ENCODE assay signal across 8 mouse cellular contexts in the genomic region with DNA sequence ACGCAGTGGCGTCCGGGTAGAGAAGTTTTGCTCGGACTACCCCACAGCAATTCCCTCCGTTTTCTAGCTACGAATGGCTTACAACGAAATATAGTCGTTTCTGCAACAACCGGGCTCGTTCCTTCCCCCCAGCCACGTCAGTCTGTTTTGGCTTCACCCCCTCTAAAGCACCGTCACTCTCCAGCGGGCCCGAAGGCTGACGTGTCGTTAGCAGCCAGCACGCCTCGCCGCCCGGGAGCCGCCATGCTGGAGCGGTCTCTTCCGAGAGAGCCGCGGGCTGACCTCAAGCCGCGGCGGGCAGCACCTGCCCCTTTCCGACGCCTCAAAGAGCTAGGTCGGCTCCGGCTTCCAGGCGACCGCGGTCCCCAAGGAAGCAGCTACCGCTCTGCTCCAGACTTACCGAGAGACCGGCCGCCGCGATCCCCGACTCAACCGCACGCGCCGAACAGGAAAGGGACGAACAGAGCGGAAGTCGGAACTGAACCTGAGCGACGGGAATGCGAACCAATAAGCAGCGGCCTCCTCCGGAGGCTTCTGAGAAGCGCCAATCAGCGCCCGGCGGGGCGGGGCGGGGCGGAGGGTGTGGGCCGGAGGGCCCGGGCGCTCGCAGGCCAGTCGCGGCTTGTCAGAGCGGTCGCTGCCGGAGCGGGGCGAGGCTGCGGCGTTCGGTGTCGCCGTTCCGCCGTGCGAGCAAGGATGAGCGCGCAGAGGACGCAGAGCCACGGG. TPM values are rescaled to one million over a fixed set of nuclear protein-coding genes. Genes with fewer than 3 reads are reported as not detected.
DNase-seq lines count a peak whose midpoint lies in the region; ATAC-seq and TF ChIP-seq lines count a peak whose summit lies in the region.

Rpl36al (minus strand) TSS at position 501 of the 726 bp plus-strand sequence.
Mgat2 (plus strand) TSS at position 575 of the 726 bp plus-strand sequence.

- H3K27me3 ChIP-seq in CH12.LX (replicated peaks), result no peaks in the 10 kb centered on the region
- no peaks in the 10 kb centered on the region for H3K27me3 ChIP-seq in forebrain, embryonic 11.5 days (ENCODE audit: control insufficient read depth, insufficient read depth, low read length)
- H3K27me3 ChIP-seq in heart, embryonic 16.5 days (ENCODE audit: control insufficient read depth, insufficient read depth, low read length), result no peaks in the 10 kb centered on the region
- H3K27me3 ChIP-seq in liver, embryonic 15.5 days, result no peaks in the 10 kb centered on the region
- H3K27me3 ChIP-seq in neural tube, embryonic 12.5 days (replicated peaks), result no peaks in the 10 kb centered on the region

- in situ Hi-C loops in CH12.LX (cut with MboI; ENCODE audit: low pct_ligation_motif_present, low pct_unique_long_range_greater_than_20kb, low sequenced_read_pairs), result no loop called here

- peak within 1 kb of the TSS; percentile 75 to 95 (median 92) for H3K4me3 ChIP-seq in CH12.LX (replicated peaks in 1 of 3; ENCODE audit: low read depth in 2 of 3, low read length in 2 of 3, poor library complexity in 1 of 3)
- H3K4me3 ChIP-seq in forebrain, embryonic 11.5 days (ENCODE audit: low read depth, low read length), result peak within 1 kb of the TSS; percentile 87
- H3K4me3 ChIP-seq in heart, embryonic 16.5 days (ENCODE audit: low read length), result peak within 1 kb of the TSS; percentile 92
- H3K4me3 ChIP-seq in liver, embryonic 15.5 days (replicated peaks), result peak within 1 kb of the TSS; percentile 90
- H3K4me3 ChIP-seq in neural tube, embryonic 12.5 days, result peak within 1 kb of the TSS; percentile 86

- dilution Hi-C loops in CH12.LX (cut with MboI; ENCODE audit: extremely low pct_ligation_motif_present, extremely low pct_unique_long_range_greater_than_20kb, low sequenced_read_pairs), result no loop called here

- peaks cover 7 to 21% of the 10 kb centered on the region in 2 experiments; a peak in 3 of 4 replicates for H3K4me1 ChIP-seq in CH12.LX (ENCODE audit: control insufficient read depth in 1 of 2, insufficient read depth in 2 of 2)
- peaks cover 7% of the 10 kb centered on the region; the same call in 1 of the 2 replicates for H3K4me1 ChIP-seq in forebrain, embryonic 11.5 days (replicated peaks; ENCODE audit: control insufficient read depth, insufficient read depth, low read length)
- H3K4me1 ChIP-seq in heart, embryonic 16.5 days (ENCODE audit: control insufficient read depth, insufficient read depth, low read length), result peaks cover 22% of the 10 kb centered on the region
- peaks cover 37% of the 10 kb centered on the region for H3K4me1 ChIP-seq in liver, embryonic 15.5 days (replicated peaks)
- H3K4me1 ChIP-seq in neural tube, embryonic 12.5 days, result peaks cover 22% of the 10 kb centered on the region

- WGBS in forebrain, embryonic 11.5 days, result under 1% methylated on average over 82 of the region's 84 CpGs
- under 1% methylated on average over 84 of the region's 84 CpGs for WGBS in heart, embryonic 16.5 days
- under 1% methylated on average over 84 of the region's 84 CpGs for WGBS in liver, embryonic 15.5 days (ENCODE audit: insufficient replicate concordance)
- under 1% methylated on average over 84 of the region's 84 CpGs for WGBS in neural tube, embryonic 12.5 days

- peak within 1 kb of the TSS; percentile 88 for H3K9ac ChIP-seq in CH12.LX (ENCODE audit: insufficient read depth, low read depth)
- peak within 1 kb of the TSS; percentile 90 for H3K9ac ChIP-seq in forebrain, embryonic 11.5 days (ENCODE audit: low read length)
- peak within 1 kb of the TSS; percentile 90 for H3K9ac ChIP-seq in heart, embryonic 16.5 days (ENCODE audit: low read length)
- H3K9ac ChIP-seq in liver, embryonic 15.5 days, result peak within 1 kb of the TSS; percentile 90
- H3K9ac ChIP-seq in neural tube, embryonic 12.5 days, result peak within 1 kb of the TSS; percentile 95

- TF ChIP-seq RAD21 in CH12.LX (IDR thresholded peaks at IDR 0.05; ENCODE audit: low read depth, low read length), result no peak

- H3K27ac ChIP-seq in CH12.LX (ENCODE audit: insufficient read depth, low read depth), result peak within 1 kb of the TSS; percentile 72
- peak within 1 kb of the TSS; percentile 66 for H3K27ac ChIP-seq in forebrain, embryonic 11.5 days (ENCODE audit: low read depth, low read length)
- H3K27ac ChIP-seq in heart, embryonic 16.5 days (ENCODE audit: low read length), result peak within 1 kb of the TSS; percentile 90
- peak within 1 kb of the TSS; percentile 93 for H3K27ac ChIP-seq in liver, embryonic 15.5 days (replicated peaks)
- H3K27ac ChIP-seq in neural tube, embryonic 12.5 days, result peak within 1 kb of the TSS; percentile 75; the same call in 1 of the 2 replicates

- H3K79me2 ChIP-seq in CH12.LX (replicated peaks; ENCODE audit: control insufficient read depth, extremely low read depth, insufficient read depth, poor library complexity, severe bottlenecking), result peaks cover 54% of the 10 kb centered on the region

- no peak for TF ChIP-seq EP300 in CH12.LX (IDR thresholded peaks at IDR 0.05; ENCODE audit: low read length)

- peaks cover 14 to 47% of the 10 kb centered on the region in 2 experiments for H3K36me3 ChIP-seq in CH12.LX (replicated peaks in 1 of 2; ENCODE audit: control insufficient read depth in 1 of 2, insufficient read depth in 1 of 2, low read length in 1 of 2)
- no peaks in the 10 kb centered on the region; the same call in 1 of the 2 replicates for H3K36me3 ChIP-seq in forebrain, embryonic 11.5 days (ENCODE audit: control insufficient read depth, insufficient read depth, low read length)
- H3K36me3 ChIP-seq in heart, embryonic 16.5 days (ENCODE audit: control insufficient read depth, insufficient read depth), result peaks cover 15% of the 10 kb centered on the region
- H3K36me3 ChIP-seq in liver, embryonic 15.5 days (replicated peaks), result peaks cover 40% of the 10 kb centered on the region
- H3K36me3 ChIP-seq in neural tube, embryonic 12.5 days, result peaks cover 18% of the 10 kb centered on the region

- ATAC-seq in forebrain, embryonic 11.5 days (replicated peaks; ENCODE audit: low FRiP score), result peak; percentile 100
- ATAC-seq in heart, embryonic 16.5 days (replicated peaks; ENCODE audit: extremely low read depth, insufficient read depth, low FRiP score), result peak; percentile 98
- peak; percentile 97 for ATAC-seq in liver, embryonic 15.5 days (ENCODE audit: insufficient read depth)
- ATAC-seq in neural tube, embryonic 12.5 days (ENCODE audit: low FRiP score, low read depth), result peak; percentile 99

- TF ChIP-seq CTCF in CH12.LX (conservative IDR thresholded peaks at IDR 0.05 in 1 of 2, IDR thresholded peaks at IDR 0.05 in 1 of 2; ENCODE audit: low read depth in 2 of 2, low read length in 2 of 2), result no peak

- peak within 1 kb of the TSS; percentile 74 for H3K4me2 ChIP-seq in CH12.LX (ENCODE audit: insufficient read depth, low read depth, poor library complexity, severe bottlenecking)
- peak within 1 kb of the TSS; percentile 98 for H3K4me2 ChIP-seq in forebrain, embryonic 11.5 days (ENCODE audit: low read depth, low read length, severe bottlenecking)
- H3K4me2 ChIP-seq in heart, embryonic 16.5 days (ENCODE audit: low read depth, low read length), result peak within 1 kb of the TSS; percentile 91
- peak within 1 kb of the TSS; percentile 97 for H3K4me2 ChIP-seq in liver, embryonic 15.5 days
- peak within 1 kb of the TSS; percentile 96 for H3K4me2 ChIP-seq in neural tube, embryonic 12.5 days (replicated peaks)

- no peaks in the 10 kb centered on the region for H3K9me3 ChIP-seq in CH12.LX (replicated peaks; ENCODE audit: low read length)
- no peaks in the 10 kb centered on the region for H3K9me3 ChIP-seq in forebrain, embryonic 11.5 days (ENCODE audit: control insufficient read depth, low read length)
- H3K9me3 ChIP-seq in heart, embryonic 16.5 days (replicated peaks; ENCODE audit: control insufficient read depth, low read length), result no peaks in the 10 kb centered on the region
- H3K9me3 ChIP-seq in liver, embryonic 15.5 days (replicated peaks), result no peaks in the 10 kb centered on the region
- no peaks in the 10 kb centered on the region for H3K9me3 ChIP-seq in neural tube, embryonic 12.5 days

- peak; percentile 97 for DNase-seq in CH12.LX (ENCODE audit: extremely low read depth)
- DNase-seq in c-Kit-positive CD71-positive TER-119-negative erythroid progenitor cells, embryonic 14.5 days (ENCODE audit: low read depth), result peak; percentile 98
- peak; percentile 99 for DNase-seq in forebrain, embryonic 11.5 days (ENCODE audit: low spot score)
- DNase-seq in kidney, postnatal 36 days, result peak; percentile 99 to 100
- DNase-seq in telencephalon, adult 2 months (ENCODE audit: low read depth, low spot score), result peak; percentile 96

- peak; percentile 97 for TF ChIP-seq POLR2A in CH12.LX (IDR thresholded peaks at IDR 0.05; ENCODE audit: low read depth, low read length)

TF ChIP-seq in CH12.LX, 34 proteins besides CTCF, POLR2A, EP300 and RAD21 (continues in another document):
- no peak for TF ChIP-seq GABPA (IDR thresholded peaks at IDR 0.05; ENCODE audit: insufficient replicate concordance, low read depth, low read length)
- peak; percentile 27; the same call in 1 of the 2 replicates for TF ChIP-seq NRF1 (IDR thresholded peaks at IDR 0.05; ENCODE audit: low read depth, low read length)
- TF ChIP-seq ZNF384 (IDR thresholded peaks at IDR 0.05; ENCODE audit: low read depth, low read length), result no peak
- TF ChIP-seq RCOR1 (conservative IDR thresholded peaks at IDR 0.05; ENCODE audit: low read depth, low read length), result no peak
- TF ChIP-seq ELF1 (IDR thresholded peaks at IDR 0.05; ENCODE audit: low read depth, low read length), result peak; percentile 90
- TF ChIP-seq MAZ (IDR thresholded peaks at IDR 0.05; ENCODE audit: low read depth, low read length), result peak; percentile 40; the same call in 1 of the 2 replicates
- peak; percentile 98 for TF ChIP-seq NELFE (IDR thresholded peaks at IDR 0.05; ENCODE audit: low read depth, low read length)

RNA-seq across cellular contexts. Expression of gene Rpl36al, which starts in this region (rescaled TPM):
- total RNA-seq in CH12.LX (2012; rRNA removed), result 1,571 and 1,698 TPM in 2 replicates
- 1,160 and 1,263 TPM in 2 replicates for total RNA-seq in CH12.LX (2014; rRNA removed)
- 748 and 828 TPM in 2 replicates for polyA plus RNA-seq in CH12.LX (2012; ENCODE audit: insufficient read length, low read depth)
- polyA plus RNA-seq in forebrain, embryonic 11.5 days (2014; fragmentation: Nextera tagmentation; extraction: Ambion mirVana), result 436 and 487 TPM in 2 replicates
- 395 and 435 TPM in 2 replicates for polyA plus RNA-seq in heart, embryonic 16.5 days (2015; fragmentation: Nextera tagmentation; extraction: Ambion mirVana)
- polyA plus RNA-seq in liver, embryonic 15.5 days (2015; fragmentation: Nextera tagmentation; extraction: Ambion mirVana), result 349 and 436 TPM in 2 replicates
- 443 and 444 TPM in 2 replicates for polyA plus RNA-seq in neural tube, embryonic 12.5 days (2016; fragmentation: Nextera tagmentation; extraction: Ambion mirVana)

RNA-seq across cellular contexts. Expression of gene Mgat2, which starts in this region (rescaled TPM):
- total RNA-seq in CH12.LX (2012; rRNA removed), result 58.1 and 72.2 TPM in 2 replicates
- total RNA-seq in CH12.LX (2014; rRNA removed), result 104 and 106 TPM in 2 replicates
- polyA plus RNA-seq in CH12.LX (2012; ENCODE audit: insufficient read length, low read depth), result 48.7 and 54.2 TPM in 2 replicates
- 40.6 and 42.3 TPM in 2 replicates for polyA plus RNA-seq in forebrain, embryonic 11.5 days (2014; fragmentation: Nextera tagmentation; extraction: Ambion mirVana)
- 33.4 and 40.2 TPM in 2 replicates for polyA plus RNA-seq in heart, embryonic 16.5 days (2015; fragmentation: Nextera tagmentation; extraction: Ambion mirVana)
- 25.8 and 26.7 TPM in 2 replicates for polyA plus RNA-seq in liver, embryonic 15.5 days (2015; fragmentation: Nextera tagmentation; extraction: Ambion mirVana)
- 50.7 and 51.2 TPM in 2 replicates for polyA plus RNA-seq in neural tube, embryonic 12.5 days (2016; fragmentation: Nextera tagmentation; extraction: Ambion mirVana)

Comparison
In these comparisons a context has a peak if more than half of its experiments do, and no peak if none do; other contexts are left out.
1. Peak in every context shown above with its lines: DNase-seq, ATAC-seq, H3K4me3 ChIP-seq and H3K27ac ChIP-seq.